Mouse (Mus musculus) liver, adult 2 months (tissue): ENCODE data around the gene Arhgdib. TPM values are rescaled to one million over a fixed set of nuclear protein-coding genes. Genes with fewer than 3 reads are reported as not detected.

Source experiments
- DNase-seq: peaks from one replicate; pipeline ENCODE4 v3.0.0-alpha.2; 2011; ENCODE audit warnings: low read depth, low spot score; ENCODE audit errors: extremely low read depth
- H3K27ac ChIP-seq: fragments of 200-500 bp; replicated peaks from 2 replicates; pipeline ENCODE4 v1.5.1; 2012; ENCODE audit warnings: low read depth, mild to moderate bottlenecking, control low read depth, inconsistent platforms, low read length; ENCODE audit not compliant: insufficient read depth
- H3K27me3 ChIP-seq: fragments of 200-500 bp; 2 replicates; pipeline ENCODE4 v1.6.1; 2012; ENCODE audit warnings: mild to moderate bottlenecking, moderate library complexity, low read length, inconsistent platforms; ENCODE audit not compliant: control insufficient read depth, insufficient read depth
- H3K36me3 ChIP-seq: fragments of 200-500 bp; 2 replicates; pipeline ENCODE4 v1.6.1; 2012; ENCODE audit warnings: low read length, inconsistent platforms; ENCODE audit not compliant: control insufficient read depth, insufficient read depth
- H3K4me1 ChIP-seq: fragments of 200-500 bp; 2 replicates; pipeline ENCODE4 v1.6.1; 2011; ENCODE audit warnings: low read length; ENCODE audit not compliant: control insufficient read depth, insufficient read depth
- H3K4me3 ChIP-seq: fragments of 200-500 bp; 2 replicates; pipeline ENCODE4 v1.5.1; 2011; ENCODE audit warnings: low read depth, mild to moderate bottlenecking, control low read depth, low read length, moderate library complexity; ENCODE audit not compliant: insufficient read depth
- H3K79me2 ChIP-seq: fragments of 200-500 bp; 2 replicates; pipeline ENCODE4 v1.6.1; 2012; ENCODE audit warnings: inconsistent platforms, mild to moderate bottlenecking, low read length, moderate library complexity; ENCODE audit not compliant: control insufficient read depth, insufficient read depth
- H3K9ac ChIP-seq: fragments of 200-500 bp; 2 replicates; pipeline ENCODE4 v1.6.1; 2012; ENCODE audit warnings: low read depth, mild to moderate bottlenecking, control low read depth, inconsistent platforms, low read length
- CTCF ChIP-seq: fragments of 200-500 bp; IDR thresholded peaks from 2 replicates; pipeline ENCODE4 v1.5.1; 2011; ENCODE audit warnings: low read depth, low read length, control low read depth
- POLR2A ChIP-seq: fragments of 200-500 bp; IDR thresholded peaks from 2 replicates; pipeline ENCODE4 v1.6.1; 2011; ENCODE audit warnings: low read length, control low read depth; ENCODE audit not compliant: insufficient read depth; ENCODE audit errors: extremely low read depth
- WGBS: fragments of 180-500 bp; shearing (Covaris S2); methylation state at CpG from one replicate; pipeline ENCODE4 v1.1.7; 2018; 5-methylcytosine and 5-hydroxymethylcytosine counted together
- polyA plus RNA-seq: library from polyadenylated mRNA; depleted of rRNA; stranded (reverse); fragments of >200 nt; gene quantifications from 2 replicates; pipeline ENCODE4 v1.2.3, GENCODE M21; 2012
- total RNA-seq: library from RNA; depleted of rRNA; stranded (reverse); fragments of >200 nt; gene quantifications from 2 replicates; pipeline ENCODE4 v1.2.3, GENCODE M21; 2014

Gene Arhgdib
- total and polyA plus RNA-seq, 2 experiments, result 5.3 to 11.9 TPM

DNA sequence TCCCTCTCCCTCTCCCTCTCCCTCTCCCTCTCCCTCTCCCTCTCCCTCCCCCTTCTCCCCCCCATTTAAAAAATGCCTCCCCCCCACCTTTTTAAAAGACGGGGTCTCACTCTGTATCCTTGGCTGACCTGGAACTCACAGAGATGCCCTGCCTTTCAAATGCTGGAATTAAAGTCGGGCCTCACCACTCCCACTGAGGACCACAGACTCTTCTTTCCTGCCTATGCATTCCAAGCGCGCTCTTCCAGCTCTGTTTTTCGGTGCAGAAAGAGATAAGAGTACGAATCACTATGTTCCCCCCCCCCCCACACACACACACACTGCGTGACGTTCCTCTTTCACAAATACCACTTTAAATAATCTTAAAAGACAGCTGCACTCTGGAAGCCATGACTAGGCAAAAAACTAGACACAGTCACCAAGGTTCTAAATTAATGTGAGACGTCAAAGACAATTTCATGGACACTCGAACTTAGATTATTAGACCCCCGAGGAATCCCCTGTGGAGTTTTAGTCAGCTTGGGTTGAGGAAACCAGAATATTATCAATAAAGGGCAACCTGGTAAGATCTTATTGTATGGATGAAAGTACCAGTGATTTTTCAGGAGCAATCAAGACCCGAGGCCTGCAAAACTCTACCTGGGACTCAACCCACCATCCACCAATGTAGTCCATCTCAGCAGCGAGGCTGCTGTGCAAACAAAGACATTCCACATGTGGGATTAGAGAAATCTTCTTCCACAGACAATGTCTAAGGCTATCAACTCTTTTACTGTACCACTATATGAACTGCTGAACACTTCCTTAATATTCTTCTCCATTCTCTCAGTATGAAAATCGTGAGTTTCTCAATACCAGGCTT is 2.1 kb downstream of the Arhgdib start:
- H3K9ac ChIP-seq, result peak overlapping the region; percentile 31; the same call in 1 of the 2 replicates
- DNase-seq, result no peak
- H3K27me3 ChIP-seq, result no peaks in the 10 kb centered on the region
- no peaks in the 10 kb centered on the region for H3K36me3 ChIP-seq
- 59% methylated on average over 14 of the region's 14 CpGs for whole genome bisulfite sequencing
- no peaks in the 10 kb centered on the region for H3K4me1 ChIP-seq
- H3K4me3 ChIP-seq, result peak overlapping the region; percentile 24; the same call in 1 of the 2 replicates
- H3K79me2 ChIP-seq, result no peaks in the 10 kb centered on the region; the same call in 1 of the 2 replicates
- peak overlapping the region; percentile 85 for H3K27ac ChIP-seq
- TF ChIP-seq POLR2A, result no peak
- TF ChIP-seq CTCF, result no peak

GRCm38 (mm10) chr6:136938331-136939126 is 3.2 kb downstream of the Arhgdib start:
- DNase-seq, result no peak
- no peaks in the 10 kb centered on the region for H3K36me3 ChIP-seq
- TF ChIP-seq CTCF, result no peak
- TF ChIP-seq POLR2A, result no peak
- H3K4me1 ChIP-seq, result no peaks in the 10 kb centered on the region
- no peaks in the 10 kb centered on the region; the same call in 1 of the 2 replicates for H3K79me2 ChIP-seq
- H3K27me3 ChIP-seq, result no peaks in the 10 kb centered on the region
- H3K9ac ChIP-seq, result peak overlapping the region; percentile 26
- WGBS, result 73% methylated on average over 18 of the region's 18 CpGs
- peak overlapping the region; percentile 64 for H3K27ac ChIP-seq
- H3K4me3 ChIP-seq, result peak overlapping the region; percentile 11

- Histone ChIP-seq H3K27me3 (no peaks in the 10 kb centered on the region), H3K9ac (no peak overlapping the region), H3K79me2 (no peaks in the 10 kb centered on the region; the same call in 1 of the 2 replicates), H3K27ac (no peak overlapping the region), H3K4me1 (no peaks in the 10 kb centered on the region), H3K4me3 (no peak overlapping the region), H3K36me3 (no peaks in the 10 kb centered on the region)
- no peak for DNase-seq
- TF ChIP-seq CTCF (no peak), POLR2A (no peak)
- WGBS, result 79% methylated on average over 3 of the region's 3 CpGs
Measured at GRCm38 (mm10) chr6:136937117-136937516, 4.6 kb downstream of the Arhgdib start.

- WGBS, result 83% methylated on average over 9 of the region's 9 CpGs
- no peak overlapping the region for H3K27ac ChIP-seq
- TF ChIP-seq CTCF (no peak), POLR2A (no peak)
- H3K79me2 ChIP-seq, result no peaks in the 10 kb centered on the region; the same call in 1 of the 2 replicates
- no peaks in the 10 kb centered on the region for H3K36me3 ChIP-seq
- H3K27me3 ChIP-seq, result no peaks in the 10 kb centered on the region
- no peak overlapping the region for H3K9ac ChIP-seq
- H3K4me3 ChIP-seq, result no peak overlapping the region
- no peak for DNase-seq
- no peaks in the 10 kb centered on the region for H3K4me1 ChIP-seq
Measured at GRCm38 (mm10) chr6:136936361-136936760, 5.3 kb downstream of the Arhgdib start.

GRCm38 (mm10) chr6:136935233-136935632 is 6.5 kb downstream of the Arhgdib start:
- TF ChIP-seq POLR2A, result no peak
- TF ChIP-seq CTCF, result no peak
- WGBS, result 80% methylated on average over 3 of the region's 3 CpGs
- DNase-seq, result no peak
- H3K27ac ChIP-seq, result no peak overlapping the region
- no peak overlapping the region for H3K9ac ChIP-seq
- H3K4me1 ChIP-seq, result peaks cover 1% of the 10 kb centered on the region; the same call in 1 of the 2 replicates
- no peaks in the 10 kb centered on the region for H3K36me3 ChIP-seq
- no peaks in the 10 kb centered on the region for H3K27me3 ChIP-seq
- H3K79me2 ChIP-seq, result no peaks in the 10 kb centered on the region; the same call in 1 of the 2 replicates
- H3K4me3 ChIP-seq, result no peak overlapping the region
